Mouse (Mus musculus) erythroblast, embryonic 14.5 days (primary cell): ENCODE data around the gene Coro2a.

ENCODE experiments used
- GATA1 ChIP-seq: IDR thresholded peaks from 2 replicates; pipeline ENCODE4 v1.6.1; 2012; ENCODE audit warnings: low read length, inconsistent platforms, mixed read lengths
- TAL1 ChIP-seq: IDR thresholded peaks from 3 replicates; pipeline ENCODE4 v1.6.1; 2012; ENCODE audit warnings: low read length, inconsistent platforms, mixed read lengths

DNA sequence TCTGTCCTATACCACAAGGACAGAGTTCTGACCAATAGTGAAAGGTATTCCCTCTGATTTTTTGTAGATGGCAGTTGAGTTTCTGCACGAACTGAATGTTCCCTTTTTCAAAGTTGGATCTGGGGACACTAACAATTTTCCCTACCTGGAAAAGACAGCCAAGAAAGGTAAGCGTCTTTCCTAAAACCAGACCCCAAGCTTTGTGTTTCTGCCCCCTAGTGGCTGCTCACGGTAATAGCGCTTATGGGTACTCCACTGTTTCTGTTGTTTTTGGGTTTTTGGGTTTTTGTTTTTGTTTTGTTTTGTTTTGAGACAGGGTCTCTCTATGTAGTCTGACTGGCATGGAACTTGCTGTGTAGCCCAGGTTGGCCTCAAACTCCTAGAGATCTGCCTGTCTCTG is 103.0 kb downstream of the Coro2a start:
- TF ChIP-seq GATA1, result no peak
- no peak for TF ChIP-seq TAL1
